Mouse (Mus musculus): ENCODE results near the gene Ciart. TPM values are rescaled to one million over a fixed set of nuclear protein-coding genes. Genes with fewer than 3 reads are reported as not detected.
"Not testable (repeated sequence)": the region's sequence is repeated elsewhere in the genome, so short reads cannot be mapped to it uniquely, and the experiment has no call there.

Ciart gene
- total and polyA plus RNA-seq, 3 experiments = 1.0 to 5.1 (median 1.0) TPM

DNA sequence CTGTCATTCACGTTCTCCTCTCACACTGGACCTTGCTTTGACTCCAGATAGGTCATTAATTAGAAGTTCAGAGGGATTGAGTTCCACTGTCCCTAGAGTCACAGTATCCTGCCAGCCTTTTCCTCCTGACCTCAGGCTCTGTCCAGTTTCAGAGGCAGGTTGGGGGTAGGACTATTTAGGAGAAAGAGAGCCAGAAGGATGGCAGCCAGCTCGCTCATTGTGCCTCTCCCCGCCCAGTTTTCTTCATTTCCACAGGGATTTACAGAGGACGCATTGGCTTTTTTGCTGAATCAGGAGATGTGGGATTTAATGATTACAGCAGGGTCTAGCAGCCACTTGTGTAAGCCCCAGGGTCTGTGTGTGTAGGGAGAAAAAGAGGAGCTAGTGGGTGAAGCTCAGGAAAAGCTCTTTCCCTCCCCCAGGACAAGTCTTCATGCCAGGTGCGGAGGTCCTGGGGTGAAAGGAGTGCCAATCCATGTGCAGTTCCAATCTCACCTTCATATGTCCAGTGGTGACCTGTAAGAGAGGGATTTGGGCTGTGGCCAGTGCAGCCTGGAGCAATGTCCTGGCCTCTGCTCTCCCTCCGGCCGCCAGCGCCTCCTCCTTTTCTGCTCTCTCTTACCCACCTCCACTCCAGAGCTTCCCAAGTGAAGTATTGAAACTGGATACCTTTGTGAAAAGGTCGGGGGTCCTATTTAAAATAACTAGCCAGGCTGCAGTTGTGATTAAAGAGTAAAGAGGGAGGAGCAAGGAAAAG lies 19.7 kb upstream of the Ciart start:
- peaks cover 8% of the 10 kb centered on the region for H3K27me3 ChIP-seq (replicated peaks)
- H3K4me2 ChIP-seq (ENCODE audit: insufficient read depth, low read depth, poor library complexity, severe bottlenecking) = no peak overlapping the region
- H3K79me2 ChIP-seq (replicated peaks; ENCODE audit: control insufficient read depth, extremely low read depth, insufficient read depth, poor library complexity, severe bottlenecking) = no peaks in the 10 kb centered on the region
- no peak overlapping the region for H3K4me3 ChIP-seq (replicated peaks in 1 of 3; ENCODE audit: low read depth in 2 of 3, low read length in 2 of 3, poor library complexity in 1 of 3)
- DNase-seq (ENCODE audit: extremely low read depth) = no peak
- H3K27ac ChIP-seq (ENCODE audit: insufficient read depth, low read depth) = no peak overlapping the region
- H3K36me3 ChIP-seq (replicated peaks in 1 of 2; ENCODE audit: control insufficient read depth in 1 of 2, insufficient read depth in 1 of 2, low read length in 1 of 2) = peaks cover 3 to 28% of the 10 kb centered on the region in 2 experiments
- H3K9me3 ChIP-seq (replicated peaks; ENCODE audit: low read length) = no peaks in the 10 kb centered on the region
- dilution Hi-C loops (cut with MboI; ENCODE audit: extremely low pct_ligation_motif_present, extremely low pct_unique_long_range_greater_than_20kb, low sequenced_read_pairs) (no loop called here), in situ Hi-C loops (cut with MboI; ENCODE audit: low pct_ligation_motif_present, low pct_unique_long_range_greater_than_20kb, low sequenced_read_pairs) (loop anchor here (5.0 kb wide), 1 partner anchor 34 kb away; no protein-coding TSS in a partner anchor)
- peaks cover 7 to 15% of the 10 kb centered on the region in 2 experiments; a peak in 3 of 4 replicates for H3K4me1 ChIP-seq (ENCODE audit: control insufficient read depth in 1 of 2, insufficient read depth in 2 of 2)
- H3K9ac ChIP-seq (ENCODE audit: insufficient read depth, low read depth) = no peak overlapping the region
- TF ChIP-seq MAFK (IDR thresholded peaks at IDR 0.05; ENCODE audit: insufficient replicate concordance, low read length) = no peak
- TF ChIP-seq POLR2AphosphoS2 (IDR thresholded peaks at IDR 0.05; ENCODE audit: low read depth, low read length) = no peak
- TF ChIP-seq MAX (IDR thresholded peaks at IDR 0.05; ENCODE audit: low read length) = no peak
- TF ChIP-seq USF2 (conservative IDR thresholded peaks at IDR 0.05; ENCODE audit: low read depth, low read length) = no peak
- no peak for TF ChIP-seq GABPA (IDR thresholded peaks at IDR 0.05; ENCODE audit: insufficient replicate concordance, low read depth, low read length)

DNA sequence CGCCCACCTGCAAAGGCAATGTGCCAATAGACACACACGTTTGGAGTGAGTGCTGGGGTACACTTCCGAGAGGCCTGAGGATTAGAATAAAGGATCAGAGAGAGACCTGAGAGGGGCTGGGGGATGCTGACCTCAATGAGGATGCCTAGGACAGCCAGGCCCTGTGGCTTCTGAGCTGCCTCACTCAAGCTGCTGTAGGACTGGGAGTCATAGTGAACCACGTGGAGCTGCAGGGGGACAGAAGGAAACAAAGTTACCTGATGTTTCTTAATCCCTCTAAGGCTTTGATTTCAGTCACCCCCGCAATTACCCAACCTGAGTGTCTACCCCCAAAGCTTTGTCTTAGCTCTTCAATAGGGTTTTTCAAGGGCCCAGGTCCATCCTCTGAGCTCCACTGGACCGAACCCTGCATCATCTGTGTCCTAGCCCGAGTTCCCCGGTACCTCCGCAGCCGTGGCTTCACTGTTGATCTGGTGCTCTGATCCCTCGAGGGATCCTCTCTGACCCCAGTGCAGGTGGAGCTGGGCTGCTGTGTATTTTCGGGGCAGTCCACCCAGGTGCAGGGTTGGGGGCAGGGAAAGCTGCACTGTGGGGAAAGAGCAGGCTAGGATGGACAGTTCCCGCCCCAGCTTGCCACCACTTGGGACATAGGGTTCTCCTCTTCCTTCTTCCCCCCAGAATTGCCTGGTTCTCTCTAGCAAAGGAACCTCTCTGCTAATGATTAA lies 17.9 kb upstream of the Ciart start:
- Histone ChIP-seq H3K79me2 (replicated peaks; ENCODE audit: control insufficient read depth, extremely low read depth, insufficient read depth, poor library complexity, severe bottlenecking) (peaks cover under 1% of the 10 kb centered on the region; the same call in 1 of the 2 replicates), H3K27me3 (replicated peaks) (peaks cover 4% of the 10 kb centered on the region), H3K9ac (ENCODE audit: insufficient read depth, low read depth) (no peak overlapping the region), H3K4me3 (replicated peaks in 1 of 3; ENCODE audit: low read depth in 2 of 3, low read length in 2 of 3, poor library complexity in 1 of 3) (no peak overlapping the region), H3K4me1 (ENCODE audit: control insufficient read depth in 1 of 2, insufficient read depth in 2 of 2) (peaks cover 7 to 25% of the 10 kb centered on the region in 2 experiments), H3K36me3 (replicated peaks in 1 of 2; ENCODE audit: control insufficient read depth in 1 of 2, insufficient read depth in 1 of 2, low read length in 1 of 2) (peaks cover 7 to 35% of the 10 kb centered on the region in 2 experiments), H3K27ac (ENCODE audit: insufficient read depth, low read depth) (no peak overlapping the region), H3K9me3 (replicated peaks; ENCODE audit: low read length) (no peaks in the 10 kb centered on the region), H3K4me2 (ENCODE audit: insufficient read depth, low read depth, poor library complexity, severe bottlenecking) (no peak overlapping the region)
- dilution Hi-C loops (cut with MboI; ENCODE audit: extremely low pct_ligation_motif_present, extremely low pct_unique_long_range_greater_than_20kb, low sequenced_read_pairs) (no loop called here), in situ Hi-C loops (cut with MboI; ENCODE audit: low pct_ligation_motif_present, low pct_unique_long_range_greater_than_20kb, low sequenced_read_pairs) (loop anchor here (5.0 kb wide), 1 partner anchor 33 kb away; no protein-coding TSS in a partner anchor)
- no peak for TF ChIP-seq PAX5 (IDR thresholded peaks at IDR 0.05; ENCODE audit: low read length)
- no peak for TF ChIP-seq CHD1 (IDR thresholded peaks at IDR 0.05; ENCODE audit: low read depth, low read length)
- no peak for TF ChIP-seq ZC3H11A (IDR thresholded peaks at IDR 0.05; ENCODE audit: low read depth, low read length)
- no peak for TF ChIP-seq ZNF384 (IDR thresholded peaks at IDR 0.05; ENCODE audit: low read depth, low read length)
- no peak for TF ChIP-seq TCF12 (IDR thresholded peaks at IDR 0.05; ENCODE audit: low read depth, low read length)
- DNase-seq (ENCODE audit: extremely low read depth) = no peak

DNA sequence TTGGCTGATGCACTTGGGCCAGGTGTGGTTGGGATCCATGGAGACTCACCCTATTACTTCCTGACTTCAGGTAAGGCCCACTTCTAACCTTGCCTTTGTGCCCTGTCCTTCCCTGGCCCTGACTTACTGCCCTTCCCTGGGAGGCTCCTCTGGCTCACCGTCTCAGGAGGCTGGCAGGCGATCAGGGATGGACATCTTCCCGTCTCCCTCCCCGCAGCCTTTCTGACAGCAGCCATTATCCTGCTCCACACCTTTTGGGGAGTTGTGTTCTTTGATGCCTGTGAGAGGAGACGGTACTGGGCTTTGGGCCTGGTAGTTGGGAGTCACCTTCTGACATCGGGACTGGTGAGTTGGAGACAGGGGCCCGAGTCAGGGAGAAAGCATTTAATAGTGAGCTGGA lies 13.4 kb upstream of the Ciart start:
- H3K36me3 ChIP-seq (replicated peaks in 1 of 2; ENCODE audit: control insufficient read depth in 1 of 2, insufficient read depth in 1 of 2, low read length in 1 of 2) = peaks cover 7 to 32% of the 10 kb centered on the region in 2 experiments
- H3K9me3 ChIP-seq (replicated peaks; ENCODE audit: low read length); H3K4me2 ChIP-seq (ENCODE audit: insufficient read depth, low read depth, poor library complexity, severe bottlenecking); H3K27ac ChIP-seq (ENCODE audit: insufficient read depth, low read depth); in situ Hi-C loops (cut with MboI; ENCODE audit: low pct_ligation_motif_present, low pct_unique_long_range_greater_than_20kb, low sequenced_read_pairs); H3K4me3 ChIP-seq (replicated peaks in 1 of 3; ENCODE audit: low read depth in 2 of 3, low read length in 2 of 3, poor library complexity in 1 of 3); DNase-seq (ENCODE audit: extremely low read depth); H3K9ac ChIP-seq (ENCODE audit: insufficient read depth, low read depth); dilution Hi-C loops (cut with MboI; ENCODE audit: extremely low pct_ligation_motif_present, extremely low pct_unique_long_range_greater_than_20kb, low sequenced_read_pairs); H3K27me3 ChIP-seq (replicated peaks): not testable (repeated sequence)
- H3K79me2 ChIP-seq (replicated peaks; ENCODE audit: control insufficient read depth, extremely low read depth, insufficient read depth, poor library complexity, severe bottlenecking) = peaks cover 15% of the 10 kb centered on the region
- H3K4me1 ChIP-seq (ENCODE audit: control insufficient read depth in 1 of 2, insufficient read depth in 2 of 2) = peaks cover 10 to 49% of the 10 kb centered on the region in 2 experiments
